Mouse (Mus musculus) stomach, postnatal 0 days (tissue): ENCODE data around the gene Zic4. TPM values are rescaled to one million over a fixed set of nuclear protein-coding genes. Genes with fewer than 3 reads are reported as not detected.

ENCODE experiments used
- ATAC-seq: fragments of 200-750 bp; cut with Nextera tagmentation; 2 replicates; pipeline ENCODE4 v1.8.0; 2017; ENCODE audit not compliant: low FRiP score, low TSS enrichment
- DNase-seq: peaks from one replicate; pipeline ENCODE4 v3.0.0-alpha.2; 2016; ENCODE audit warnings: low spot score
- H3K27ac ChIP-seq: fragments of 300-500 bp; sonication (generic); replicated peaks from 2 replicates; pipeline ENCODE4 v1.5.1; 2014; ENCODE audit warnings: mild to moderate bottlenecking, control low read depth
- H3K27me3 ChIP-seq: fragments of 300-500 bp; sonication (generic); 2 replicates; pipeline ENCODE4 v1.6.1; 2014; ENCODE audit warnings: low read length; ENCODE audit not compliant: control insufficient read depth, insufficient read depth
- H3K36me3 ChIP-seq: fragments of 300-500 bp; sonication (generic); 2 replicates; pipeline ENCODE4 v1.6.1; 2014; ENCODE audit warnings: low read length, mixed read lengths; ENCODE audit not compliant: control insufficient read depth, insufficient read depth
- H3K4me1 ChIP-seq: fragments of 300-500 bp; sonication (generic); replicated peaks from 2 replicates; pipeline ENCODE4 v1.6.1; 2014; ENCODE audit warnings: antibody characterized with exemption; ENCODE audit not compliant: control insufficient read depth, insufficient read depth
- H3K4me2 ChIP-seq: fragments of 300-500 bp; sonication (generic); replicated peaks from 2 replicates; pipeline ENCODE4 v1.6.1; 2014; ENCODE audit warnings: low read depth, mild to moderate bottlenecking, control low read depth, moderate library complexity
- H3K4me3 ChIP-seq: fragments of 300-500 bp; sonication (generic); 2 replicates; pipeline ENCODE4 v1.5.1; 2014; ENCODE audit warnings: low read depth, low read length, control low read depth
- H3K9ac ChIP-seq: fragments of 300-500 bp; sonication (generic); 2 replicates; pipeline ENCODE4 v1.6.1; 2014; ENCODE audit warnings: mild to moderate bottlenecking, low read length, control low read depth, mixed read lengths
- H3K9me3 ChIP-seq: fragments of 300-500 bp; sonication (generic); 2 replicates; pipeline ENCODE4 v1.6.1; 2016; ENCODE audit warnings: low read length; ENCODE audit not compliant: control insufficient read depth
- CTCF ChIP-seq: IDR thresholded peaks from 2 replicates; pipeline ENCODE4 v1.5.1; 2016; ENCODE audit warnings: antibody characterized with exemption, low read depth, mild to moderate bottlenecking, moderate library complexity
- EP300 ChIP-seq: optimal IDR thresholded peaks from 2 replicates; pipeline ENCODE3; 2016; ENCODE audit warnings: antibody characterized with exemption
- WGBS: fragments of 180-500 bp; shearing (Covaris S2); extraction: QIAGEN DNeasy Blood & Tissue Kit; methylation state at CpG from one replicate; pipeline ENCODE4 v1.1.7; 2014; 5-methylcytosine and 5-hydroxymethylcytosine counted together
- polyA plus RNA-seq: library from polyadenylated mRNA; unstranded; fragments of >200 nt; fragmentation: Nextera tagmentation; extraction: Ambion mirVana; gene quantifications from 2 replicates; pipeline ENCODE4 v1.2.1, GENCODE M21; 2015

Gene Zic4
- polyA plus RNA-seq, 1 experiment from 2014 or later: not detected

DNA sequence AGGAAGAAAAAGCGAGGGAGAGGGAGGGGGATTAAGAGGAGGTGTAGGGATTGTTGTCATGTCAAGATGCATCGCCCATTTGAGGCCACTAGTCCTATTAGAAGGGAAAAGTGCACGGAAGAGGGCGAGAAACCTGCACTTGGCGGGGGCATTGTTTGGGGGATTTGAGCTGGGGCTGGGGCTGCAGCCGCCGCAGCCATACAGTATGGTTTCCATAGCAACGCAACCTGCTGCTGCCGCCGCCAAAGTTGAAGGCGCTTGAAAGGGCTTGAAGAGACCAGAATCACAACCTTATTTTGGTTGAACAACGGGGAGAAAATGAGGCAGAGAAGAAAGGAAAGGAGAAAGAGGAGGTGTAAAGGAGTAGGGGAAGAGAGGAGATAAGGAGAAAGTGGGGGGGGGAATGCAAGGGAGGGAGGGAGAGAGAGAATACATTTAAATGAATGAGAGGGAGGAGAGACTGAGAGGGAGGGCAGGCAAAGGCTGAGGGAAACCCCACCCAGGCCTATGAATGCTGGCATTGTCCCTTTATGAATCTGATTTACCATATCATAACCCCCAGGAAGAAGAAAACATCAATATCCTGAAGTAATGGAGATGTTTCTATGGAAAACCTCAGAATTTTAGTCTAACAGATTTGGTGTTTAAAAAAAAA is 51.9 kb downstream of the Zic4 start:
- no peak overlapping the region for H3K4me2 ChIP-seq
- TF ChIP-seq EP300 (no peak), CTCF (no peak)
- H3K27me3 ChIP-seq: 0 out of 2 replicates have a peak, but pooled peaks cover 2% of the 10 kb centered on the region
- no peaks in the 10 kb centered on the region for H3K4me1 ChIP-seq
- WGBS: 2% methylated on average over 12 of the region's 12 CpGs
- DNase-seq (no peak), ATAC-seq (no peak)
- no peak overlapping the region for H3K27ac ChIP-seq
- no peaks in the 10 kb centered on the region for H3K9me3 ChIP-seq
- H3K9ac ChIP-seq: no peak overlapping the region
- no peaks in the 10 kb centered on the region for H3K36me3 ChIP-seq
- H3K4me3 ChIP-seq: no peak overlapping the region

DNA sequence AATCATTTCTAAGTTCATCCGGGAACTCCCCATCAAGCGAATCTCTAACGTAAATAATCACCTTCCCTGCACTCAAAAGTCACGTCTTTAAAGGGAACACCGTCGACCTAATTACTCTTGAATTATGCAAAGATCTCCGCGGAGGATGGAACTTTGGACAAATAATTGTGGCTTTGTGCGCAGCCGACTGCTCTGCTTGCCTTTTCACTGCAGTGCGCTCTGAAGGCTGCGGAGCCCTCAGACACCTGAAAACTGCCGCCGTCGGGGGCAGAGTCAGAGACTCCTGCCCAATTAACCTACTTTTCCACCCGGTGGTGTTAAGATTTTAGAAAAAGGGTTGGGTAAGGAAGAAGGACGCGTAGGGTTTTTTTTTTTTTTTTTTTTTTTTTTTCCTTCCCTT is 58.2 kb downstream of the Zic4 start:
- TF ChIP-seq EP300: no peak
- no peak for TF ChIP-seq CTCF
- Histone ChIP-seq H3K4me2 (no peak overlapping the region), H3K9me3 (no peaks in the 10 kb centered on the region), H3K4me3 (no peak overlapping the region), H3K36me3 (no peaks in the 10 kb centered on the region), H3K27ac (no peak overlapping the region), H3K9ac (no peak overlapping the region), H3K4me1 (no peaks in the 10 kb centered on the region), H3K27me3 (0 out of 2 replicates have a peak, but pooled peaks cover 2% of the 10 kb centered on the region)
- DNase-seq (no peak), ATAC-seq (no peak)
- WGBS: 2% methylated on average over 18 of the region's 18 CpGs

Other genes with a start within 250 kb of the Zic4 start
- not detected in 2 replicates for gene Zic1, start 3.4 kb downstream of the Zic4 start, polyA plus RNA-seq